Mouse (Mus musculus): ENCODE measurements around the gene Klc4.

Klc4 gene

DNA sequence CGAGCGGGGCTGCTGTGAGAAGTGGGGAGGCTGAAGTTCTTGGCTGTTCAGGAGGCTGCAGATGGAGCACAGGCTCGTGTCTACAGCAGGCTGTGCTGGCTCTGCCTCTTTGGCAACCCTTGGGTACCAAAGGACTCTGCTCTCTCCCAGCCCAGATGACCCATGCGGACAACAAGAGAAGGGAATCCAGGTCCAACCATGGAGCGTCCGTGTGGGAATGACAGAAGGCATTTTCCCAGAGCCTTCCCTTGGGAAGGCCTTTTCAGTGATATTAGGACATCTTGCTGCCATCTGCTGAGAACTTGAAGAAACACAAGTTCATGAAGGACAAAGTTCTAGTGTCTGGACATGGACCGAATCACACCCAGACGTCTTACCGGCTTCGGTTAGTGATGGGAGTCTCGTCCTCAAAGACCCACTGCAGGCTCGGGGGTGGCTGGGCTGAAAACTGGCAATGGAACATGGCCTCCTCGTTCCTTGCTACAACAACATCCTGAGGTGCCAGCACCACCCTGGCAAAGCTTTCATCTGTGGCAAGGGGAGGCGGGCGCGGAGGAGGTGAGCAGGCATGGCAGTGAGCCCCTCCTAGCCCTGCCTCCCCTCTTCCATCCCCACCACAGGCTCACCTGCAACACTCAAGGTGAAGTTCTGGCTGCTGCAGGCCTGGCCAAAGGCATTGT lies 56.0 kb downstream of the Klc4 start:
- DNase-seq (ENCODE audit: low read depth in 1 of 2, low spot score in 2 of 2): no peak

GRCm38 (mm10) chr17:46588913-46589312 lies 56.9 kb downstream of the Klc4 start:
- no peak for DNase-seq (ENCODE audit: low read depth in 1 of 2, low spot score in 2 of 2)

GRCm38 (mm10) chr17:46588173-46588572 lies 57.6 kb downstream of the Klc4 start:
- DNase-seq (ENCODE audit: low read depth in 1 of 2, low spot score in 2 of 2): no peak

DNA sequence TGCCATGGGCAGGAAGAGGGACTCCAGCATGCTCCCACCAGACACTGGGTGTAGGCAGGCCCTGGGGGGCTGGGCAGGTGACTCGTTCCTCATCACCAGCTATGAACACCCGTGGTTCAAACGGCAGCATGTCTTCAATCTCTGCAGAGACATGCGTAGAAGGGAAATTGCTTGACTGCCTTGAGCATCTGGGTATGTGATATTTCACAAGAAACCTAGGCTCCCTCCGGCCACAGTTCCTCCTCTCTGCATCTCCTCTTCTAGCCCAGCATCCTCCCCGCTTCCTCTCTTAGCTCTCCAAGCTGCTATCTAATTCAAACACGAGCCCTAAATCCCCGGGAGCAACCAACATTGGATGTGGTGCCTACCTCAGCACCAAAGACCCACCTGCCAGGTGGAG lies 59.5 kb downstream of the Klc4 start:
- DNase-seq (ENCODE audit: low read depth in 1 of 2, low spot score in 2 of 2): no peak

Data from monocyte, adult 2 months (primary cell).